Mouse (Mus musculus) heart, postnatal 25 days (tissue): ENCODE results near the gene Cpsf4l. TPM values are rescaled to one million over a fixed set of nuclear protein-coding genes. Genes with fewer than 3 reads are reported as not detected.

Experiments used
- DNase-seq: peaks from one replicate; pipeline ENCODE4 v3.0.0; 2022; ENCODE audit warnings: low spot score
- intact Hi-C: fragments of 180-260 bp; cut with DNase I; formaldehyde crosslinking; loops from one replicate; pipeline ENCODE4 v1.15.1; 2025
- total RNA-seq, 2 experiments: library from RNA; stranded (reverse); gene quantifications; 2 replicates each; pipeline ENCODE4 v1.2.3; 2021

The Cpsf4l gene
- total RNA-seq, 2 experiments from 2014 or later, result not detected

DNA sequence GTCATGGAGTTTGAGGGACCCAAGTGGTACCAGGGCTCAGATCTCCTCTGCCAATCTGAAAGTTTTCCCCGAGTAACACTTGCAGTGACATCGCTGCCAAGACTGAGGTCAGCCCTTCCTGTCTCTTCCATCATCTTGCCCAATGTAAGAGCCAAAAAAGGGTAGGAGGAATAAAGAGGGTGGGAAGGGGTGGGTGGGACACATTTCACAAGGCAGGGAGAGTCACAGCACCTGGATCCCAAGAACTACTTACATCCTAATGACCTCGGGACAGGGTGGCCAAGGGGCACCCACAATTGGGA, 27.7 kb upstream of the Cpsf4l start:
- intact Hi-C loops, result loop anchor here (1.0 kb wide), 1 partner anchor 12 kb away; no protein-coding TSS in a partner anchor
- DNase-seq, result no peak

DNA sequence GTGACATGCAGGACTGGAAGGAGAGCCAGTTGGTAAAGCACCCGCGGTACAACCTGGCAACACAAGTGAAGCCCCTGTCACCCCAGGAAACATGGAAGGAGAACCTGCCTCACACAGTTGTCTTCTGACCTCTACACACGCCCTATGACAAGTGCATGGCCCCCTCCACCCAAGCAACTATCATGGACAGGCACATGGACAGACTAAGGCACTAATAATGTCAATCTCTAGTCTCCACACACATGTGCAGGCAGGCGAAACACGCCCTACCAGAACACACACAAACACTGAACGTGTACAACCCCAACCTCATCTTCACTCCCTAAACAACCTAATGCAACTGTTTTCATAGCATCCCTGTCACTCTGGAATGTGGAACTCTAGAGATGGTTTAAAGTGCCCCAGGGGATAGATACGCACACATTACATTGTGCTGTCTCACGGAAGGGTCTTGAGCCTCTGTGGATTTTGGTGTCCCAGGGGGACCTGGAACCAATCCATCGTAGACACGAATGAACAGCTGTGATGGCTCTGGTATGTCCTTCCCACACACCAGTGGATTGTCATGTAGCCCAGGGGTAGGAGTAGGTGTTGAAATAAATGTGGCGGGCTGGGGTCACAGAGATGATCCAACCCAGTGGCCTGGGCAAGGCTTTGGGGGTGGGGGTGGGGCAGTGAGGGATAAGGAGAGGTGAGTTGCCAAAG, 27.2 kb upstream of the Cpsf4l start:
- DNase-seq, result no peak
- intact Hi-C loops, result loop anchor here (1.0 kb wide), 1 partner anchor 12 kb away; no protein-coding TSS in a partner anchor

DNA sequence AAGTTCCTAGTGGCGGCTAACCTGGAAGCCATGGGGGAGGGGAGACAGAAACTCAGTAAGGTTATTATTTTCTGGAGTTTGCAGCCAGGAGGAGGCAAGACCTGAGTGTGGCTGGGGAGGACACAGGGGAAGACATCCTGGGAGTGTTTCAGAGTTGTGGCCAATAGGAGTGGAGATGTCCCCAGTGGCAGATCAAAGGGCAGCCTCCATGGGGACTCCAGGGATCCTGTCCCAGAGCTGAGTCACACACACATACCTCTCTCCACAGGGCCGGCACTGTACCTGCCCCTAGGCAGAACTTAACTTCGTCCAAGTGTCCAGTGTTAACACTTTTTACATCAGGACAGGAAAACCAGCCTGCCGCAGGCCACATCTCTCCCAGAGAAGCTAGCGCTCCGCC, 25.3 kb upstream of the Cpsf4l start:
- no peak for DNase-seq
- intact Hi-C loops, result no loop called here

DNA sequence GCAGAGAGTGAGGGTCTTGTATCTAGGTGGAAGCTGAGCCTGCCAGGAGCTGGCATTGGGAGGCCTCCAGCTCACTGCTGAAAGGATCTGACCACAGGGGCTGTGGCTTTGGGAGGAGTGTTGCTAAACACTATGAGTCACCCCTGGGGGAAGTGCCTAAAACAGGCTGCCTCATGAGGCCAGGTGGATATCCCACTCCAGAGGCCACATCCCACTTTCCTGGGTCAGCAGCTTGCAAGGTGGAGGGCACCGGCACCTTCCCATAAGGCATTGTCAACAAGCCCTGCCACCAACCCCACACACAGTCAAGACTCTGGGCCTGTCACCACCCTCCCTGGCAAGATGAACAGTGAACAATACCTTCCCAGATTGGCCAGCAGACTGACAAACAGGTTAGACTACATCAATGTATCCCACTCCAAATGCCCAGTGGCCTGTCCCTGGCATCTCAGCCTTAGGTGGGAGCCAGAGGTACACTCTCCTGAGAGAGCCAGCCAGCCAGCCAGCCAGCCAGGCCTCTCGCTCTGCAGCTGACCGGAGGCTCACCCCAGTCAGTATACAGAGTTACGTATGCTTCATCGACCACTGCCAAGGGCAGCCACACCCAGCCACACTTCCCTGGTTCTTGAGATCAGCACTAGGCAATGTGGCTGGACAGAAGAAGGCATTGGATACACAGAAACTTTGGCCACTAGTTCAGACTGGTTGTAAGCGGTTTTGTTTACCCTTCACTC, 24.0 kb upstream of the Cpsf4l start:
- intact Hi-C loops, result no loop called here
- DNase-seq, result no peak

DNA sequence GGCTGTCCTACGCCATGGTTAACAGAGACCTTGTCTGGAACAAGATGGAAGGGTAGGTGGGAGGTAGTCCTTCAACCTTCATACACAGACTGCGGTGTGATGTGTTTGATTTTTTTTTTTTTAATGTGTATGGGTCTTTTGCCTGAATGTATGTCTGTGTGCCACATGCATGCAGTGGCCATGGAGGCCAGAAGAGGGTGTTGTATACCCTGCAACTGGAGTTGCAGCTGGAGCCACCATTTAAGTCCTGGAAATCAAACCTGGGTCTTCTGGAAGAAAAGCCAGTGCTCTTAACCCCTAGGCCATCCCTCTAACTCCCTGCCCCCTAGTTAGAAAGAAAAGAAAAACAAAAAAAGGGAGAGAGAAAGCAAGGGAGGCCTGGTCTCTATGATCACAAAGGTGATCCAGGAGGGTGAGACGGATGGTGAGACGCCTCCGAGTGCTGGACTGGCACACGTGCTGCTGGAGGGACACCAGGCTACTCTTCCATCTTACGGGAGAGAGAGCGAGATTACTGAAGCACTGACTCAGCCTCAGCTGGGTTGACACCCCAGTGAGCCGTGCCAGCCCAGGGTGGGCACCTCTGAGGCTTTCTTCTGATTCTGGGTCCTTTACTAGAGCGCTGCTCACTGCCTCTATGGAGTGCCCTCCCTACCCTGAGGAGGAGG, 22.3 kb upstream of the Cpsf4l start:
- intact Hi-C loops, result no loop called here
- no peak for DNase-seq

DNA sequence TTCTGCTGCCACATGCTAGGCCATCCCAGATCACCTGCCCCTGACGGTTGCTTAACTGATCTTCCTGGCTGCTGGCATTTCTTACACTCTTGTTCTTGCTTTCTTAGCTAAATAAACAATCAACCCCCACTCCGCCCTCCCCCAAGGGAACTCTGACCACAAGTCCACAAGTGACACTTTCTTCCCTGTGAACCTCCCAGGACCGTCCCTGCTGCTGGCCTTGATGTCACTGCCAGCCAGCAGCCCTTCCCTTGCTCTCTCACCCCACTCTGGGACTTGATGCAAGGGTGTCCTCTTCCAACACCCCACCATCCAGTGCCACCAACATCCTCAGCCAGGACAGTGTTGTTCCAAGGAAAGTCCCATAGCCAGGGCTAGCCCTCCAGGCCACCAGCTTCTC, 21.1 kb upstream of the Cpsf4l start:
- DNase-seq, result no peak
- intact Hi-C loops, result no loop called here

DNA sequence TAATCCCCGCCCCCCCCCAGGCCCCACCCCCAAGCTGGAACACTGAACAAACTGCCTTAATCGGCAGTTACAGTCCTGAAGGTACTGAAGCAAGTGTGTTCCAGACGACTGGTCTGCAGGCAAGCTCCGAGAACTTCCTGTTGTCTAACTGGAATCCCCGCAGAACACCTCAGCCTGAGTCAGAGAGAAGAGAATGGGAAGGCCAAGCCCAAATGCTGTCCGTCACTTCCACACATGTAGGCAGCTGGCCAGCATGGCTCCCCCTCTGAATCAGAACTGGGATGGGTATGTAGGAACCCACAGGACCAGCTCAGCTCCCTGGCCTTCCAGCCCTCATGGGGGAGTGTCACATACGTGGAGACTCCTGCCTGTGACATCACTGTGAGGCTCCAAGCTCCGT, 20.1 kb upstream of the Cpsf4l start:
- no peak for DNase-seq
- intact Hi-C loops, result no loop called here

DNA sequence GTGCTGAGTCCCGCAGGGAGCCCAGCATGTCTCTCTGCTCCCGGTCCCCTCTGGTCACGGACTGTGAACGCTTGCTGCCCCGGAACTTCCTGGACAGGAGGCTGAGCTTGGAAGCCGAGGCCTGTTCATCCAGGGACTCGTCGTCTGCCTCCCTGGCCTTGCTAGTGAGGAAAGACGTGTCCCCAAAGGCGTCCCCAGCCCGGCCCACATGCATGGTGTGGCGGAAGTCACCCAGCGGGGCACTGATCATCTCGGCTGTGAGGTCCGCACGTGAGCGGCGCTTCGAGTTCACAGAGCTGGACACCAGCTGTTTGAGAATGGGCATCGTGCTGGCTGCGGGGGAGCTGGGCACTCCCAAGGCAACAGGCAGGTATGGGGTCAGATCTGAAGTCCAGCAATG, 19.4 kb upstream of the Cpsf4l start:
- no peak for DNase-seq
- intact Hi-C loops, result no loop called here

DNA sequence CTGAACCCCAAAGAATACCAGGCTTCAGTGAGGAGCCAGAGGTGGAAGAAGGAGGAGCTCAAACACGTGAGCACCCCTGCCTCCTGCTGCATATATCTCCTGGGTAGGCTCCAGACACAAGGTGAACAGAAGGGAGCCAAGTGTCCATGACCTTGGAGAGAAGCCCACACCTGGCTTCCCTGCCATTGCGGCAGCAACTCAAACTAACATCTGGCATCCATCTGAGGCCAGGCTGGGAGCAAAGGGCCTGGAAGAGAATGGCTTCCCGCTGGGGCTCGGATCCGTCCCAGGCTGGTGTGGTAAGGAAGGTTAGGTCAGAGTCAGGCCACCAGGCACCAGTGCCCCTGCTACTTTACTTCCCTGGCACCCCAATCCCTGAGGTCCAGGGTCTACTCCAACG, 18.2 kb upstream of the Cpsf4l start:
- no peak for DNase-seq
- intact Hi-C loops, result no loop called here

DNA sequence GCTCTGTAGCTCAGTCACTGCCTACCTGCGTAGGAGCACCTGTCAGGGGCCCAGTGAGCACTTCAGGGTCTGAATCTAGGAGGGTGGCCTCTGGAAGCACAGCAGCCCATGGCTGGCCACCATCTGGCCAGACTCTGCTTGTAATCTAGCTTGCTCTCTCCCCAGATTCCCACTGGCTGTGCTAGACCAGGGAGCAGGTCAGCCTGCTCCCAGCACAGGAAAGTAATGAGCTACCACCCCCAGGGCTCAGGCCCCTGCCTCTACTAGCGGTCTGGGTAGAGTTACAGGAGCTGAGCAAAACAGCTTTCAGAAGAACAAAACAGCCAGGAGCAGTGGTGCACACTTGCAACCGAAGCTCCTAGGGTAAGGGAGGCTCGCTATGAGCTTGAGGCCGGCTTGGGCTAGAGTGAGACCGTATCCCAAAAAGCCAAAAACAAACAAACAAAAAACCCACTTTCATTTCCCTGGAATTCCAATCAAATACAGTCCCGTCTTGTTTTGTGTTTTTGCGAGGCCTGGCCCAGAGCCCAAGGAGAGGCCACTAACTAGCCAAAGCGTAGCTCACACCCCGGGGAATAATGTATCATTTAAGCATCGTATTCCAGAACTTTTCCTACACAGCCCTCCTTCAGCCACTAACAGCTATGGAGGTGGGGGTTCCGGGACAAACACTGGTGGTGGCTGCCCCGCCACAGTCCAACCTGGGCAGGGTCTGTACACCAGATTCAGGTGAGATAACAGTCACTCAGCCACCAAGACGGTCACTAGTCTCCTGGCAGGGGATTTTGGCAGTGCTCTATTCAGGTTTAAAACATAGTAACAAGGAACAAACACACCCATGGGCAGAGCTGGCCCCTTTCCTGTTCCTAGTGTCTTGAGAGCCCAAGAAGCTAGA, 17.4 kb upstream of the Cpsf4l start:
- no peak for DNase-seq
- intact Hi-C loops, result no loop called here

DNA sequence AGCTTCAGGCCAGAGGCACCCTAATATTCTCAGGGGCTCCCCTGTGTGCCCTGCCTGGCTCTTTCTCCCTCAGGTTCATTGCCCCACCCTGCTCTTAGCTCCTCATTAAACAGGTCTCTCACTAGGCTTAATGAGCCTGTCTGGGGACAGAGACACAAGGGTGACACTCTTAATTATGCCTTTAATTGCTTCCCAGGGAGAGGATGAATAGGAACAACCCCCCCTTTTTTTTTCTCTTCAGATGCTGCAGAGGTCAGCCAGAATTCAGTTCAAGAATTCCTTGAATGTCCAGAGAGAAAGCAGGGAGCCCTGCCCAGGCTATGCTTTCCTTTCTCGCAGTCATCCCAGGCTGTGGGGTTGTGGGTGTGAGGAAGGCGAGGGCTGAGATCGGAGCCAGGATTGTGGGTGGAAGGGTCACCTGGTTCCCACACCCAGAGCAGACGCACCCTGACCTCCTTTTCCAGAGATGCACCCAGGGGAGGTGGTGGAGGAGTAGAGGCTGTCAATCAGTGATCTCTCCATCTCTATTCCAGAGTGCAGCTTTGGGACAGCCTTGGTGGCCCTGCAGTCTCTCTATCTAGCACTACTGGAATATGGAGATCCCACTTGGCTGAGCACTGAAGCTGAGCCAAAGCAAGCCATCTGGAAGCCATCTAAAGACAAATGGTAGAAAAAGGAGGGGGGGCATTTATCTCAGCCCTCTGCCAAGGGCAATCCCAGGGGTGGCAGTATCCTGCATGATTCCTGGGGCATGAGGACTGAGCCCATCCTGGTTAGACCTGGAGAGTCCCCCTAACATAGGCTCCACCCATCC, 15.6 kb upstream of the Cpsf4l start:
- peak; percentile 52 for DNase-seq
- intact Hi-C loops, result no loop called here

DNA sequence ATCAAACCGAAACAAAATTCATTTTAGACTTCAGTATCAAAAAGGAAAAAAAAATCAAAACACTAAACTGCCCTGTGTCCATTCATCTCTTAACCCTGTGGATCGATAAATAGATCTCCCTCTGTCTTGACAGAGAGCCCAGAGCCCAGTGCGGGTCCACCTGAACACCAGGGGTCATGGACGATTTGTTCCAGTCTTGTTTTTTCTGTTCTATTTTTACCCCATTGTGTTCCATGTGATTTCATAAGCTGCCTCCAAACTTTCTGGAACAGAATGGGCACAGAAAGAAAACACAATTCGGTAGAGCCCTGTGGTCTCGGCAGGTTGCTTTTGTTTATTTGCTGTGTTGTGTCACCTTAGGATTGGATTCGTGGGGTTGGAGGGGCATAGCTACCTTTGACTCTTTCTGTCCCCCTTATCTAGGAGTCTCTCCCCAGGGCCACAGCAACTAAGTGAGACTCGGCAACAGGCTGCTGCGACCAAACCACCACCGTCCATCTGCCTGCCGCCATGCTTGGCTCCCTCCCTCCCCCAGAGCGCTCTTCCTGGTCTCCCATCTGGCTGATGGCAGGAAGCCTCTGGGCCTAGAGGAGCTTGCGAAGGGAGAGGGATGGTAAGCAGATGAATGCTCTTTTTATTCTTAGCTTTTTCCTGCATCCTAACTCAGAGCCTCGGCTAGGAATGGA, 12.7 kb upstream of the Cpsf4l start:
- intact Hi-C loops, result no loop called here
- DNase-seq, result no peak

DNA sequence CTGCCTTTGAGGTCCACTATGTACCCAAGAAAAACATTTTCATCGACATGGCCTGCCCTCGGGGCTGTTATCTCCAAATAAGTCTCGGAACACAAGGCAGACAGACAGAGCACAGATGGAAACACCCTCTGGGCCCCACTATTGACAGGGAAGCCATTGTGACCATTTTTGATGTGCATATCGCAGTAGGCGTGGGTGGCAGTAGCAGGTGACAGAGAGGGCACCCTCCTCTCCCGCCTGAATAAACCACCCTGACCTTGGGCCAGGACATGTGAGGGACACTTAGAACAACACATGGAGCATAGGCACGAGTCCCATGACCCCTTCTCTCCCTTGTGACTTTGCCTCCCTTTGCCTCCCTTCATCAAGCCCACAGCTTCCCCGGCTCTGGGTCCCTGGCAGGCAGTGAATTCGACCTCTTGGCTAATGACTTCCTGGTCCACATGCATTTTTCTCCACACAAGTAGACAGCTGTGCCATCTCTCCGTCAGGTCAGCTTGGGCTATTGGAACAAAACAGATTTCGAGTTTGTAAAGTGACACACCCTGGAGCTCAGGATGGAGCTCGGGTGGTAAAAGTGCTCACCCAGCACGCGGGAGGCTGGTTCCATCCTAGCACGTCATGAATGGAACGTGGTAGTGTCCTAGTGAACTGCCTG, 8.1 kb upstream of the Cpsf4l start:
- intact Hi-C loops, result no loop called here
- no peak for DNase-seq

DNA sequence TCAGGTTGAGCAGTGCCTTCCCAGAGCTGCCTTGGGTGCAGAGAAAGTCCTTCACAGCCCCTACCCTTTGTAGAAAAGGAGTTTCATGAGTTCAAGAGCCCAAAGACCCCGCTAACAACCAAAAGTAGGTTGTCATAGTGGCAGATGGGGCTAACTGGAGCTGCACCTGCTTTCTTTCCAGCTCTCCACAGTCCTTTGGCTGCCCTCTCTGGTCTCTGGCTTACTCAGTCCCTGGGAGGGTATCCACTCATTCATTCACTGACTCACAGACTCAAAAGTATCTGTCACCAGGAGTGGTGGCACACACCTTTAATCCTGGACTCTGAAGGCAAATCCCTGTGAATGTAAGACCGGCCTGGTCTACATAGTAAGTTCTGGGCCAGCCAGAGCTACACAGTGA, 6.3 kb upstream of the Cpsf4l start:
- intact Hi-C loops, result no loop called here
- no peak for DNase-seq

DNA sequence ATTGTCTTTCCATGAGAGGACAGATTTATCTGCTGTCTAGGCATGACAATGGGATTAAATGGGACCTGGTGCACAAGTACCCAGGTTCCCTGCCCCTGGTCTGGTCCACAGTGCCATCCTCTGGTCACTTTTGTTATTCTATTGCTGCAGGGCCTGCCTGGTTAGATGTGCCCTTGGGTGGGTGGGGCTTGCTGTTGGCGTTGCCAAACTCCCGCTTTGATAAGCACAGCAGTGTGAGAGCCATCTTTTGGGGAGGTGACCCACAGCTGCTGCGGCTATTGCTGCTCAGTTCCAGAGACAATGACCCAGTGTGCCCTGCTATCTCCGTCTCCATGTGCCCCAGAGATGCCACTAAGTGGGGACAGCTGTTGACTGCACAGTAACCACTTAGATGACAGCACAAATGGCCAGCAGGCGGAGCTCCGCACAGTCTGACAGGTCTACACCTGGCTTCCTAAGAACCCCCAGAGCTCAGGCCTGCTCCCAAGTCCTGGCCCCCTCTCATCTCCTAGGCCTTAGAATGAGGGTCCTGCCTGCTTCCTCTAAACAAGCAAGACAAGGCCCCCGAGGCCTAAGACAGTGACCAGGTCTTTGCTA, 5.4 kb upstream of the Cpsf4l start:
- no peak for DNase-seq
- intact Hi-C loops, result no loop called here

DNA sequence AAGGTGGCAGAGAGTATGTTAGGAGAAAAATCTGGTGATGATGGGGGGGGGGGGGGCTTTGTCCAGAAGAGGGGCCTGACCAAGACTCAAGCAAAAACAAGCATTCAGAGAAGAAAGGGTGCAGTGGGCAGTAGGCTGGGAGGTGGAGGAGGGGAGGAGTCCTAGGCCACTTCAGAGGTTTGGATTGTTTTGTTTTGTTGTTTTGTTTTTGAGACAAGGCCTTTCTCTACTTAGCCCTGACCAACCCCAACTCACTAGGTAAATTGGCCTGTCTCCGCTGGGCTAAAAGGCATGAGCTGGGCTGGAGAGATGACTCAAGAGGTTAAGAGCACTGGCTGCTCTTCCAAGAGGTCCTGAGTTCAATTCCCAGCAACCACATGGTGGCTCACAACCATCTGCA, 1.2 kb upstream of the Cpsf4l start:
- no peak for DNase-seq
- intact Hi-C loops, result no loop called here

DNA sequence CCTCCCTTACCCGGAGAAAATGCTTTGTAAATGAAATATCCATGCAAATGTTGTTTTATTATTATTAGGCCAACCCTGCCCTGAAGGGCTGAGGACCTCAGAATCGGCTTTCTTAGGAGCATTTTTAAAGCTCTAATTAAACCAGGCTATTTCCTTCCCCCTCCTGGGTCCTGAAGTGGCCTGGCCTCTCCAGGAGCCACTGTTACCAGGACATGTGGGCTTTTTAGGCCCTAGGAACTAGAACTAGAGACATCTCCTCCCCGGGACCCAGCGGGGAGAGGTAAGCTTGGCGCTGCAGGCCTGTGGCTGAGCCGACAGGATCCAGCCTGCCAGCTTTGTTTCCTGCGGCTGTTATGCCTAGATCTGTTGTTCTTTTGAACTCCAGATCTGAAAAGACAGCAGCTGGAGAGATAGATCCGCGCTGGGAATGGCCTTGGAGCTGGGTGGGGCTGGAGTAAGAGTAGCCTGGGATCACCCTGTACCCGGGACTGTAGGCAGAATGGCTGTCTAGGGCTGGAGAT, 500 bp upstream of the Cpsf4l start:
- intact Hi-C loops, result no loop called here
- no peak for DNase-seq

DNA sequence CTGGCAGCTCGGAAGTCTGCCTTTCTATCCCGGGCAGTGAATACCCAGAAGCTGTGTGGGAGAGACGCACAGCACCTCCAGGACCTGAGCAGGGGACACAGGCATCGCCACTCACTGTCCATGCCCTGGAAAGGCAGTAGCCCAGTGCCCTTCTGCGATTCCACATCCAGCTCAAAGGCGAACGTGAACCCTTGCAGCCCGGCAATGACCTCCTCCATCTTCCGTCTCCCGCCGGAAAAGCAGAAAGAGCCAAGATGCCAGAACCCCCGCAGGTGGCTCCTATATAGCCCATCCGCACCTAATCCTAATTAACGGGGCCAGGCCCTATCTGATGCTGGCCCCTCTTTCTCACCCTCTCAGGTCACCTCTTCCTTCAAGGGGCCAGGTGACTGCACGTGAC, 545 bp downstream of the Cpsf4l start:
- intact Hi-C loops, result no loop called here
- no peak for DNase-seq
